Mouse (Mus musculus) intestine, embryonic 16.5 days (tissue): ENCODE data around the gene Ntm. TPM values are rescaled to one million over a fixed set of nuclear protein-coding genes. Genes with fewer than 3 reads are reported as not detected.

ENCODE experiments used
- ATAC-seq: fragments of 200-750 bp; cut with Nextera tagmentation; 2 replicates; pipeline ENCODE4 v1.8.0; 2017; ENCODE audit warnings: moderate TSS enrichment, moderate library complexity
- H3K27ac ChIP-seq: fragments of 300-500 bp; sonication (generic); 2 replicates; pipeline ENCODE4 v1.5.1; 2014; ENCODE audit warnings: mild to moderate bottlenecking, low read length
- H3K27me3 ChIP-seq: fragments of 300-500 bp; sonication (generic); replicated peaks from 2 replicates; pipeline ENCODE4 v1.6.1; 2014; ENCODE audit warnings: low read length, control low read depth, mixed read lengths; ENCODE audit not compliant: control insufficient read depth, insufficient read depth
- H3K36me3 ChIP-seq: fragments of 300-500 bp; sonication (generic); 2 replicates; pipeline ENCODE4 v1.6.1; 2014; ENCODE audit warnings: low read length, control low read depth; ENCODE audit not compliant: control insufficient read depth, insufficient read depth
- H3K4me1 ChIP-seq: fragments of 300-500 bp; sonication (generic); 2 replicates; pipeline ENCODE4 v1.6.1; 2014; ENCODE audit warnings: low read length, control low read depth, mixed read lengths; ENCODE audit not compliant: control insufficient read depth, insufficient read depth
- H3K4me2 ChIP-seq: fragments of 300-500 bp; sonication (generic); 2 replicates; pipeline ENCODE4 v1.6.1; 2014; ENCODE audit warnings: low read depth, low read length, control low read depth
- H3K4me3 ChIP-seq: fragments of 300-500 bp; sonication (generic); 2 replicates; pipeline ENCODE4 v1.5.1; 2014; ENCODE audit warnings: mild to moderate bottlenecking, low read length
- H3K9ac ChIP-seq: fragments of 300-500 bp; sonication (generic); 2 replicates; pipeline ENCODE4 v1.6.1; 2014; ENCODE audit warnings: low read depth, low read length
- H3K9me3 ChIP-seq: fragments of 300-500 bp; sonication (generic); 2 replicates; pipeline ENCODE4 v1.6.1; 2016; ENCODE audit warnings: low read length, control low read depth; ENCODE audit not compliant: control insufficient read depth
- WGBS: fragments of 180-500 bp; shearing (Covaris S2); extraction: QIAGEN DNeasy Blood & Tissue Kit; methylation state at CpG from one replicate; pipeline ENCODE4 v1.1.7; 2014; 5-methylcytosine and 5-hydroxymethylcytosine counted together
- polyA plus RNA-seq: library from polyadenylated mRNA; unstranded; fragments of >200 nt; fragmentation: Nextera tagmentation; extraction: Ambion mirVana; gene quantifications from 2 replicates; pipeline ENCODE4 v1.2.1, GENCODE M21; 2015

The Ntm gene
- polyA plus RNA-seq, 1 experiment from 2014 or later: 5.5 TPM

DNA sequence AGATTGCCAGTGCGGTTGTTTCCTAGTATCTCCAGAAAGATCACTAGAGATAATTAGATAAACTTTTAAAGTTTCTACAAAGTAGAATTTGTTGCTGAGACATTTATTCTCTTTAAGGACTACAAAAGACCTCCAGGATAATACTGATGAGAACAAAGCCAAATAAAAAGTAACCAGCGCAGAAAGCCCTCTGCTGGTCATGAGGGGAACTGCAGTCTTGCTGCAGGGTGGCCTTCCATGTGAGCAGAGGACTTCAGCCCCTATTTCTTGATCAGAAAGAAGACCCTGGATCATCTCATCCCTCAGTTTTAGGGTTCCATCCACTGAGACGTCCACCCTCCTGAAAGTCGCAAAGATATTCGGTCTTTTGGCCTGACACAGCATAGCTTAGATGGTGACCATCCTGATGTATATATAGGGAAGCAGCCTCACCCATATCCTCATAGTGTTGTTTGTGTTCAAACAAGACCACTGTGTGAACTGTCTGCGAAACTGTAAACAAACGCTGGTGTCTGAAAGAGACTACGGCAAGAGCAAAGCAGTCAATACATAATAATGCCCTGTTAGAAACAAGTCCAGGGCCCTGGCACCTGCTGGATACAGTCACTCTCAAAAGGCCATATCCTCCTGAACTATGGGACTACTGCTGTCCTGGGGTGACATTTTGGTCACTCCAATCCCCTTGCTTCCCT is 553.6 kb downstream of the Ntm start:
- no peak overlapping the region for H3K9ac ChIP-seq
- no peak for ATAC-seq
- H3K4me2 ChIP-seq: no peak overlapping the region
- no peaks in the 10 kb centered on the region for H3K4me1 ChIP-seq
- no peak overlapping the region for H3K4me3 ChIP-seq
- WGBS: 60% methylated on average over 8 of the region's 8 CpGs
- no peaks in the 10 kb centered on the region for H3K9me3 ChIP-seq
- H3K27me3 ChIP-seq: peaks cover 25% of the 10 kb centered on the region
- no peak overlapping the region for H3K27ac ChIP-seq
- no peaks in the 10 kb centered on the region for H3K36me3 ChIP-seq

DNA sequence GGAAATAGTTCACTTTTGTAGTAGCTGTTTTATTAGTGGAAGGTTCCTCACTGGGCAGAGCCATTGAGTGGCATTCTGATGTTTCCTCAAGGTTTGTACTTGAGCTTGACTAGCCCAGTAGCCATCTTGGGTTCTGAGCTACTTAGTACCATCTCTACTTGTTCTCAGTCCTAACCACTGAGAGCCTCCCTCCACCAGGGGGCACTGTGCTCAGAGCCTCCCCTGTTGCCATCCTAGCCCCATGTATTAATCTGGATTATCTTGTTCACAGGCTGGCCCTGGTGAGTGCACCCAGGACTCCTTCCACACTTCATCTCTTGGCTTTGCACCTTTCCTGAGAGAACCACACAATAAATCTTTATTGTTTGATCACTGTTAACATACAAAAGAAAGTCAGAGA is 555.0 kb downstream of the Ntm start:
- H3K4me3 ChIP-seq: no peak overlapping the region
- no peak overlapping the region for H3K4me2 ChIP-seq
- no peak overlapping the region for H3K27ac ChIP-seq
- no peaks in the 10 kb centered on the region for H3K36me3 ChIP-seq
- no peak for ATAC-seq
- H3K27me3 ChIP-seq: peaks cover 21% of the 10 kb centered on the region
- no peak overlapping the region for H3K9ac ChIP-seq
- H3K4me1 ChIP-seq: no peaks in the 10 kb centered on the region
- no peaks in the 10 kb centered on the region for H3K9me3 ChIP-seq

DNA sequence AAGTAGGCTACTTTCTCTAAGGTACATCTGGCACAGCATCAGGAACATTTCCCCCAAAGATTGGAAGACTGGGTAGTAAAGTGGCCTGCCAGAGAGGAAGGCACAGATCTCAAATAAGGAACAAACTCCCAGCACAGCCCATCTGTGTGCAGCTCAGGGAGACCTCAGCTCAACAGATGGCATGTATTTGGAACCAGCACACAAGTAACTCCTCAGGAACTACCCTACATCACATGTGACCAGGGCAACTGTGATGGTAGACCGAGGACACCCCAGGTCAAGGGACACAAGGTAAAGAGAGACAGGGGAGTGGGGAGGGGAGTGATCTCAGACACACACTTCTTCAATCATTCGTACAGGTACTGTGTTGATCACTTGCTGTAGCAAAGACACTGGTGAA is 556.0 kb downstream of the Ntm start:
- WGBS: 85% methylated on average over 2 of the region's 2 CpGs

DNA sequence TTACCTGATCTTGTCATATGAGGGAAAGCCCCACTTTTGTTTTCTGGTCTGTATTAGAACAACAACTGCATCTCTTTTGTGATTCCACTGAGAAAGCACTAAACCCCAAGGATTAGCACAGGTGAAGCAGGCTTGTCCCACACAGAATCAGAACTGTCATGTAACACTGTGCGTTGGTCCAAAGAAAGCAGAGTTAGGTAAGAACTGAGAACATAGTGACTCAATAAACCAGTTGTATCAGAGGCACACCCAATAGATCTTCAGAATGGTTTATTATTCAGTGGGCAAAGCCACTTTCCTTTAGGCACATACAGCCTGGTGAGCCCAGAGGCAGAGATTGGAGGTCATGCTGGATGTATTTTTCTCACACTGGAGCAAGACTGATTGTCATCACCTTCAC is 556.9 kb downstream of the Ntm start:
- no peak overlapping the region for H3K9ac ChIP-seq
- no peaks in the 10 kb centered on the region for H3K4me1 ChIP-seq
- 93% methylated on average over 1 of the region's 1 CpGs for WGBS
- ATAC-seq: no peak
- H3K4me3 ChIP-seq: no peak overlapping the region
- peaks cover 3% of the 10 kb centered on the region for H3K27me3 ChIP-seq
- no peaks in the 10 kb centered on the region for H3K36me3 ChIP-seq
- H3K4me2 ChIP-seq: no peak overlapping the region
- no peaks in the 10 kb centered on the region for H3K9me3 ChIP-seq
- H3K27ac ChIP-seq: no peak overlapping the region

More for the DNA sequence above, 556.0 kb downstream of the Ntm start:
- H3K9ac ChIP-seq: no peak overlapping the region
- H3K9me3 ChIP-seq: no peaks in the 10 kb centered on the region
- peaks cover 13% of the 10 kb centered on the region for H3K27me3 ChIP-seq
- no peaks in the 10 kb centered on the region for H3K4me1 ChIP-seq
- ATAC-seq: no peak
- no peak overlapping the region for H3K4me3 ChIP-seq
- H3K4me2 ChIP-seq: no peak overlapping the region
- H3K27ac ChIP-seq: no peak overlapping the region
- no peaks in the 10 kb centered on the region for H3K36me3 ChIP-seq

DNA sequence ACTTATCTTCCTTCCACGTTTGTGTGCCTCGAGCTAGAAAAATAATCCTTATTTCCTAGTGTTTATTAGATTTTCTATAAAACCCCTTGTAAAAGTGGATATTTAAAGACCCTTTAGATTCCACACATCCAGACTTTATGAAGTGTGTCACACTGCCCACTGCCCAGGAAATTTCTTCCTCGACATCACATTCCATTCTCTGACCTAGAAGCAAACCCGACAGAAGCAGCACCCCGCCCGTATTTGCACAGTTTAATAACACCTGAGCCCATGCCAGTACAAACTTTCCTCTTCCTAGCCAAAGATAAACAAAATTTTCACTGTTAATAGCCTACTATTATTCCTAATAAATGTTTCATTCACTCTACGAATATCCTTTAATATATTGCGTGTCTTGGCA is 562.8 kb downstream of the Ntm start:
- Histone ChIP-seq H3K27me3 (no peaks in the 10 kb centered on the region), H3K9ac (no peak overlapping the region), H3K27ac (no peak overlapping the region), H3K4me3 (no peak overlapping the region), H3K36me3 (no peaks in the 10 kb centered on the region), H3K4me2 (no peak overlapping the region), H3K4me1 (no peaks in the 10 kb centered on the region), H3K9me3 (no peaks in the 10 kb centered on the region)
- no peak for ATAC-seq
- 53% methylated on average over 8 of the region's 8 CpGs for WGBS

DNA sequence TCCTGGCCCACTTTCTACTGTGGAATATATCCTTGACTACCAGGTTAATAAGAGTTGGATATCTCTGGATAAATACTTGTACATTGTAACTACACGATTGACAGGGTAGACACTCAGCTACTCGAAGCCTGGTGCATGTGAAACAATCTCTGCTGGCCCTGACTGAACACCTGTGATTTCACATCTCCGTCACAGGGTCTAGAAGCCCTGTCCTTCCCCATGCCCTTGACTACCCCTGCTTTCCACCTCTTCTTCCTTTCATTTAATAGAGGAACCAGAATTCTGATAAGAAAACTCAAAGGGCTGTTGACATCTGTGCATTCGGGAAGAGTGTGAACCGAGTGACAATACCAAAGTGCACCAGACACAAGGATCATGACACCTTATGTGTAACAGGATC is 566.8 kb downstream of the Ntm start:
- Histone ChIP-seq H3K9ac (no peak overlapping the region), H3K4me2 (no peak overlapping the region), H3K4me1 (no peaks in the 10 kb centered on the region), H3K27me3 (no peaks in the 10 kb centered on the region), H3K4me3 (no peak overlapping the region), H3K36me3 (no peaks in the 10 kb centered on the region), H3K9me3 (no peaks in the 10 kb centered on the region), H3K27ac (no peak overlapping the region)
- no peak for ATAC-seq
- WGBS: 85% methylated on average over 5 of the region's 5 CpGs

GRCm38 (mm10) chr9:29393136-29393535 is 569.8 kb downstream of the Ntm start:
- no peak for ATAC-seq
- Histone ChIP-seq H3K4me2 (no peak overlapping the region), H3K4me3 (no peak overlapping the region), H3K9me3 (no peaks in the 10 kb centered on the region), H3K9ac (no peak overlapping the region), H3K27ac (no peak overlapping the region), H3K27me3 (no peaks in the 10 kb centered on the region), H3K4me1 (no peaks in the 10 kb centered on the region), H3K36me3 (no peaks in the 10 kb centered on the region)
- 91% methylated on average over 4 of the region's 4 CpGs for WGBS

DNA sequence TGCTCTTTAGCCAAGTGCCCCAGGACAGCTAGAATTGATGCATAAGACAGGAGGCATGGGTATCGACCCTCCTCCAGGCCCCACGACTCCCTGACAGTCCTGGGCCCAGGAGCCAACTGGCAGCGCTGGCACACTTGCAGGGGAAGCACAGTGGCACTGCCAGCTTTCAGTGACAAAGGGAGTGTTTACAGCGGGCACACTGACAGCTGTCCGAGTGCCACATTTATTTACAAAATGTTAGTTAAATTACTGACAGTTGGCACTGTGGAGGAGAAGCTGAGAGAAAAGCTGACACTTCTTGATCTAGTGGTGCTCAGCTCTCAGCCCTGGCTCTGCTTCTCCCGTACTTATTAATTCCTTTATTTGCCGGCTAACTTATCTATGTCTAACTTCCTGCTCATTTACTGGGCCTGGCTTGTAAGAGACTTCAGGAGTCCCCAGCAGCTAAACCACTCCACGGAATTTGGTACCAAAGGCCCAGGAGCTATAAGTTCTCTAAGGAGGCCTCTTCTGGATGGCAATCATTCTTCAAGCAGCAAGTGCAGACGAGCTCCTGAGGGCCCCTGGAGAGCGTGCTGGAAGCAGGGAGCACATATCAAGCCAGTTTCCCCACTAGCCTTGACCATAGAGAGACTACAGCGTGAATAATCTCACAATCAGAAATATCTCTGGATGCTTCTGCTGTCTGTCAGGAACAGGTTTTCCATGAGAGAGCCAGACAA is 572.0 kb downstream of the Ntm start:
- Histone ChIP-seq H3K9me3 (no peaks in the 10 kb centered on the region), H3K9ac (no peak overlapping the region), H3K36me3 (no peaks in the 10 kb centered on the region), H3K27ac (no peak overlapping the region), H3K4me1 (no peaks in the 10 kb centered on the region), H3K4me2 (no peak overlapping the region), H3K27me3 (no peaks in the 10 kb centered on the region), H3K4me3 (no peak overlapping the region)
- ATAC-seq: no peak
- WGBS: 66% methylated on average over 11 of the region's 11 CpGs

- H3K9me3 ChIP-seq: no peaks in the 10 kb centered on the region
- no peaks in the 10 kb centered on the region for H3K27me3 ChIP-seq
- no peak overlapping the region for H3K4me2 ChIP-seq
- no peak overlapping the region for H3K4me3 ChIP-seq
- ATAC-seq: no peak
- no peak overlapping the region for H3K27ac ChIP-seq
- 75% methylated on average over 7 of the region's 7 CpGs for WGBS
- no peak overlapping the region for H3K9ac ChIP-seq
- H3K4me1 ChIP-seq: no peaks in the 10 kb centered on the region
- no peaks in the 10 kb centered on the region for H3K36me3 ChIP-seq
Measured at GRCm38 (mm10) chr9:29389224-29389623, 573.7 kb downstream of the Ntm start.
